Mouse (Mus musculus) intestine, postnatal 0 days (tissue): ENCODE data around the gene Sec24a. TPM values are rescaled to one million over a fixed set of nuclear protein-coding genes. Genes with fewer than 3 reads are reported as not detected.
"Not testable (repeated sequence)": the region's sequence is repeated elsewhere in the genome, so short reads cannot be mapped to it uniquely, and the experiment has no call there.

Experiments used
- ATAC-seq: fragments of 200-750 bp; cut with Nextera tagmentation; 2 replicates; pipeline ENCODE4 v1.8.0; 2017; ENCODE audit warnings: mild to moderate bottlenecking, moderate TSS enrichment, moderate library complexity
- H3K27ac ChIP-seq: fragments of 300-500 bp; sonication (generic); 2 replicates; pipeline ENCODE4 v1.5.1; 2014; ENCODE audit warnings: mild to moderate bottlenecking, low read depth, low read length, moderate library complexity
- H3K27me3 ChIP-seq: fragments of 300-500 bp; sonication (generic); replicated peaks from 2 replicates; pipeline ENCODE4 v1.6.1; 2014; ENCODE audit warnings: low read length, mixed read lengths; ENCODE audit not compliant: control insufficient read depth, insufficient read depth
- H3K36me3 ChIP-seq: fragments of 300-500 bp; sonication (generic); 2 replicates; pipeline ENCODE4 v1.6.1; 2014; ENCODE audit warnings: mild to moderate bottlenecking, moderate library complexity; ENCODE audit not compliant: control insufficient read depth, insufficient read depth
- H3K4me1 ChIP-seq: fragments of 300-500 bp; sonication (generic); replicated peaks from 2 replicates; pipeline ENCODE4 v1.6.1; 2014; ENCODE audit warnings: antibody characterized with exemption, low read length, mixed read lengths; ENCODE audit not compliant: control insufficient read depth, insufficient read depth
- H3K4me2 ChIP-seq: fragments of 300-500 bp; sonication (generic); replicated peaks from 2 replicates; pipeline ENCODE4 v1.6.1; 2014; ENCODE audit warnings: low read depth, mild to moderate bottlenecking, moderate library complexity
- H3K4me3 ChIP-seq: fragments of 300-500 bp; sonication (generic); 2 replicates; pipeline ENCODE4 v1.5.1; 2014; ENCODE audit warnings: low read depth, low read length
- H3K9ac ChIP-seq: fragments of 300-500 bp; sonication (generic); 2 replicates; pipeline ENCODE4 v1.6.1; 2014; ENCODE audit warnings: mild to moderate bottlenecking, low read depth, low read length
- H3K9me3 ChIP-seq: fragments of 300-500 bp; sonication (generic); 2 replicates; pipeline ENCODE4 v1.6.1; 2016; ENCODE audit warnings: mixed run types; ENCODE audit not compliant: control insufficient read depth
- CTCF ChIP-seq: sonication (generic); IDR thresholded peaks from 2 replicates; pipeline ENCODE4 v1.5.1; 2016; ENCODE audit warnings: low read depth, mild to moderate bottlenecking, control low read depth, antibody characterized with exemption, moderate library complexity
- WGBS: fragments of 180-500 bp; shearing (Covaris S2); extraction: QIAGEN DNeasy Blood & Tissue Kit; methylation state at CpG from one replicate; pipeline ENCODE4 v1.1.7; 2014; 5-methylcytosine and 5-hydroxymethylcytosine counted together
- polyA plus RNA-seq: library from polyadenylated mRNA; unstranded; fragments of >200 nt; fragmentation: Nextera tagmentation; extraction: Ambion mirVana; gene quantifications from 2 replicates; pipeline ENCODE4 v1.2.1, GENCODE M21; 2015

The Sec24a gene
- polyA plus RNA-seq, 1 experiment from 2014 or later: 47.1 TPM

GRCm38 (mm10) chr11:51757625-51758024, 5.8 kb downstream of the Sec24a start:
- Histone ChIP-seq H3K36me3 (0 out of 2 replicates have a peak, but pooled peaks cover 8% of the 10 kb centered on the region), H3K4me2 (no peak overlapping the region; the same call in 1 of the 2 replicates), H3K27me3 (no peaks in the 10 kb centered on the region), H3K4me1 (no peaks in the 10 kb centered on the region; the same call in 1 of the 2 replicates), H3K9me3 (no peaks in the 10 kb centered on the region), H3K4me3 (no peak overlapping the region), H3K9ac (no peak overlapping the region), H3K27ac (peak overlapping the region; percentile 97)
- TF ChIP-seq CTCF: no peak
- ATAC-seq: peak; percentile 12; the same call in 1 of the 2 replicates
- 43% methylated on average over 5 of the region's 5 CpGs for WGBS

GRCm38 (mm10) chr11:51757023-51757422, 6.4 kb downstream of the Sec24a start:
- peak overlapping the region; percentile 97 for H3K27ac ChIP-seq
- ATAC-seq: 0 out of 2 replicates have a peak, but pooled peaks have one; percentile 2
- peak overlapping the region; percentile 96 for H3K9ac ChIP-seq
- no peaks in the 10 kb centered on the region for H3K27me3 ChIP-seq
- no peaks in the 10 kb centered on the region for H3K9me3 ChIP-seq
- H3K4me1 ChIP-seq: no peaks in the 10 kb centered on the region; the same call in 1 of the 2 replicates
- TF ChIP-seq CTCF: no peak
- H3K4me3 ChIP-seq: peak overlapping the region; percentile 94
- WGBS: 71% methylated on average over 11 of the region's 11 CpGs
- H3K36me3 ChIP-seq: 0 out of 2 replicates have a peak, but pooled peaks cover 8% of the 10 kb centered on the region
- peak overlapping the region; percentile 78 for H3K4me2 ChIP-seq

- Histone ChIP-seq H3K9me3 (no peaks in the 10 kb centered on the region), H3K27me3 (no peaks in the 10 kb centered on the region), H3K4me2 (peak overlapping the region; percentile 78), H3K36me3 (0 out of 2 replicates have a peak, but pooled peaks cover 8% of the 10 kb centered on the region), H3K4me1 (no peaks in the 10 kb centered on the region; the same call in 1 of the 2 replicates), H3K27ac (peak overlapping the region; percentile 97), H3K9ac (peak overlapping the region; percentile 96), H3K4me3 (peak overlapping the region; percentile 94)
- ATAC-seq: peak; percentile 96
- under 1% methylated on average over 41 of the region's 41 CpGs for WGBS
- no peak for TF ChIP-seq CTCF
Observed at GRCm38 (mm10) chr11:51756352-51756771, 7.1 kb downstream of the Sec24a start.

GRCm38 (mm10) chr11:51755621-51756311, 7.7 kb downstream of the Sec24a start:
- Histone ChIP-seq H3K4me3 (peak overlapping the region; percentile 94), H3K4me1 (no peaks in the 10 kb centered on the region; the same call in 1 of the 2 replicates), H3K4me2 (peak overlapping the region; percentile 78), H3K9ac (peak overlapping the region; percentile 96), H3K36me3 (0 out of 2 replicates have a peak, but pooled peaks cover 8% of the 10 kb centered on the region), H3K9me3 (no peaks in the 10 kb centered on the region), H3K27ac (peak overlapping the region; percentile 97), H3K27me3 (no peaks in the 10 kb centered on the region)
- ATAC-seq: peak; percentile 52
- TF ChIP-seq CTCF: peak; percentile 11; the same call in 1 of the 2 replicates
- WGBS: under 1% methylated on average over 46 of the region's 46 CpGs

- TF ChIP-seq CTCF: 0 out of 2 replicates have a peak, but pooled peaks have one; percentile 6
- H3K9ac ChIP-seq, H3K4me2 ChIP-seq, H3K27ac ChIP-seq, H3K4me3 ChIP-seq, H3K27me3 ChIP-seq, ATAC-seq, H3K9me3 ChIP-seq, H3K4me1 ChIP-seq: not testable (repeated sequence)
- H3K36me3 ChIP-seq: peaks cover 15% of the 10 kb centered on the region; the same call in 1 of the 2 replicates
- WGBS: 79% methylated on average over 6 of the region's 6 CpGs
Observed at GRCm38 (mm10) chr11:51751623-51752225, 11.7 kb downstream of the Sec24a start.

- no peak; the same call in 1 of the 2 replicates for ATAC-seq
- H3K36me3 ChIP-seq: peaks cover 36% of the 10 kb centered on the region
- no peak overlapping the region for H3K4me3 ChIP-seq
- H3K27me3 ChIP-seq: no peaks in the 10 kb centered on the region
- no peak for TF ChIP-seq CTCF
- no peak overlapping the region; the same call in 1 of the 2 replicates for H3K27ac ChIP-seq
- 7% methylated on average over 1 of the region's 1 CpGs for WGBS
- no peaks in the 10 kb centered on the region for H3K4me1 ChIP-seq
- H3K9me3 ChIP-seq: no peaks in the 10 kb centered on the region
- no peak overlapping the region for H3K4me2 ChIP-seq
- H3K9ac ChIP-seq: no peak overlapping the region
Observed at GRCm38 (mm10) chr11:51746096-51746495, 17.3 kb downstream of the Sec24a start.
